Mouse (Mus musculus) limb, embryonic 15.5 days (tissue): Measurements from ENCODE around the gene Cyp2c23. TPM values are rescaled to one million over a fixed set of nuclear protein-coding genes. Genes with fewer than 3 reads are reported as not detected.

Experiments used
- ATAC-seq: fragments of 200-750 bp; cut with Nextera tagmentation; 2 replicates; pipeline ENCODE4 v1.8.0; 2017; ENCODE audit warnings: low read depth, moderate TSS enrichment; ENCODE audit not compliant: insufficient number of reproducible peaks, low FRiP score, low TSS enrichment
- H3K27ac ChIP-seq: fragments of 300-500 bp; sonication (generic); 2 replicates; pipeline ENCODE4 v1.5.1; 2015; ENCODE audit warnings: moderate library complexity, mild to moderate bottlenecking, inconsistent platforms
- H3K27me3 ChIP-seq: fragments of 300-500 bp; sonication (generic); 2 replicates; pipeline ENCODE4 v1.6.1; 2015; ENCODE audit warnings: inconsistent platforms
- H3K36me3 ChIP-seq: fragments of 300-500 bp; sonication (generic); 2 replicates; pipeline ENCODE4 v1.6.1; 2015; ENCODE audit warnings: inconsistent platforms
- H3K4me1 ChIP-seq: fragments of 300-500 bp; sonication (generic); 2 replicates; pipeline ENCODE4 v1.6.1; 2015; ENCODE audit warnings: inconsistent platforms
- H3K4me2 ChIP-seq: fragments of 300-500 bp; sonication (generic); 2 replicates; pipeline ENCODE4 v1.6.1; 2015; ENCODE audit warnings: mild to moderate bottlenecking, inconsistent platforms
- H3K4me3 ChIP-seq: fragments of 300-500 bp; sonication (generic); 2 replicates; pipeline ENCODE4 v1.5.1; 2015; ENCODE audit warnings: mild to moderate bottlenecking, inconsistent platforms
- H3K9ac ChIP-seq: fragments of 300-500 bp; sonication (generic); 2 replicates; pipeline ENCODE4 v1.6.1; 2015; ENCODE audit warnings: inconsistent platforms
- H3K9me3 ChIP-seq: fragments of 300-500 bp; sonication (generic); 2 replicates; pipeline ENCODE4 v1.6.1; 2016; ENCODE audit warnings: inconsistent platforms
- WGBS: fragments of 180-500 bp; shearing (Covaris S2); methylation state at CpG from one replicate; pipeline ENCODE4 v1.1.7; 2015; 5-methylcytosine and 5-hydroxymethylcytosine counted together
- polyA plus RNA-seq: library from polyadenylated mRNA; unstranded; fragments of >200 nt; fragmentation: Nextera tagmentation; extraction: Ambion mirVana; gene quantifications from 2 replicates; pipeline ENCODE4 v1.2.1, GENCODE M21; 2015

The Cyp2c23 gene
- polyA plus RNA-seq, 1 experiment from 2014 or later, result 0.10 TPM

DNA sequence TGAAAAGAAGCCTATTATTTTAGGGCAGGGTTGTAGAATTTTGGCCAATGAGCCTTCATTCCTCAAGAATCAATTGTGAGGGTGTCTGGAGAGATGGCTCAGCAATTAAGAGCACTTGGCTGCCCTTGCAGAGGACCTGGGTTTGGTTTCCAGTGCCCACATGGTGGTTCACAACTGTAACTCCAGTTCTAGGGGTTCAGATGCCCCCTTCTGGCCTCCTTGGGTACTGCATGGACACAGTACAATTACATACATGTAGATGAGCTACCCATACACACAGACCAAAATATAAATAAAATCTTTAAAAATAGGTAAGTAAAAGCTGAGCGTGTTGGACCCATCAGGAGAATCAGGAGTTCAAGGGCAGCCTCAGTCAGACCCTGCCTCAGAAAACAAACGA is 67.8 kb downstream of the Cyp2c23 start:
- H3K4me3 ChIP-seq, result no peak overlapping the region
- H3K4me1 ChIP-seq, result peaks cover 14% of the 10 kb centered on the region
- no peak overlapping the region for H3K9ac ChIP-seq
- H3K27ac ChIP-seq, result no peak overlapping the region
- no peaks in the 10 kb centered on the region for H3K9me3 ChIP-seq
- no peaks in the 10 kb centered on the region for H3K27me3 ChIP-seq
- no peak overlapping the region for H3K4me2 ChIP-seq
- ATAC-seq, result no peak
- 84% methylated on average over 2 of the region's 2 CpGs for WGBS
- no peaks in the 10 kb centered on the region for H3K36me3 ChIP-seq

DNA sequence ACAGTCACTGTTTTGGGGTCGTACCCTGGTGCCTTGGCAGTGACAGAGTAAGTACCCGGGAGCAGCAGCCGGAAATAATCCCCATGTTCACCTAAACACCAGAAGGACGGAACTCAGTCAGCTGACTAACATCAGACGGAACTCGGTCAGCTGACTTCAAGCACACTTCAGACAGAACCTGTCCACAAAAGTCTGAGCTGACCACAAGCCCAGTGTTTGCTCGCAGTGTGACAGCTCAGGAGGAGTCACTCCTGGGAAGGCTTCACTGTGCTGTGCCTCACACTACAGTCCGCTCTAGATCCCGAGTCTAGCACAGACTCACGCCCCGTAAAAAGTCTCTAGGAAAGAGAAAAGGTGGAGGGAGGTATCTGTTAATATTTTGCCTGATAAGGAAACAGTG is 69.0 kb downstream of the Cyp2c23 start:
- no peak overlapping the region for H3K9ac ChIP-seq
- H3K4me3 ChIP-seq, result no peak overlapping the region
- no peaks in the 10 kb centered on the region for H3K27me3 ChIP-seq
- no peaks in the 10 kb centered on the region for H3K36me3 ChIP-seq
- no peak overlapping the region for H3K4me2 ChIP-seq
- ATAC-seq, result no peak
- peaks cover 10% of the 10 kb centered on the region for H3K4me1 ChIP-seq
- H3K9me3 ChIP-seq, result no peaks in the 10 kb centered on the region
- H3K27ac ChIP-seq, result no peak overlapping the region
- 88% methylated on average over 11 of the region's 11 CpGs for WGBS

DNA sequence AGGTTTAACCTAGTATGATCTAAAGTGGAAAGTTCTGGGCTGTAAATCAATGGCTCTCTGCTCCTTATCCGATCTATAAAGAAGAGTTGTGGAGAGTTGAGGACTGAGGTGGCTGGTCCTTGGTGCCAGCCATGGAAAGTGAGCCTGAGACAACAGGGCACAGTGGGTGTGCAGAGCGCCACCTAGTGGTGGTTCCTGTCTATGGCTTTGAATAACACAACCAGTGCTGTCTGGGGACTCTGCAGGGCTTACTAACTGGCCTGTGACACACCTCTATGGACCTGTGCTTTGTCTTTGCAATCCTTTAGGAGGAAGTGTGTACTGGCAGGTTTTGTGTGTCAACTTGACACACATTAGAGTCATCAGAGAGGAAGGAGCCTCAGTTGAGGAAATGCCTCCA is 69.8 kb downstream of the Cyp2c23 start:
- Histone ChIP-seq H3K36me3 (no peaks in the 10 kb centered on the region), H3K4me3 (no peak overlapping the region), H3K27ac (no peak overlapping the region), H3K9me3 (no peaks in the 10 kb centered on the region), H3K4me1 (peaks cover 10% of the 10 kb centered on the region), H3K4me2 (no peak overlapping the region), H3K9ac (no peak overlapping the region), H3K27me3 (no peaks in the 10 kb centered on the region)
- ATAC-seq, result no peak
- WGBS, result 21% methylated on average over 2 of the region's 2 CpGs

DNA sequence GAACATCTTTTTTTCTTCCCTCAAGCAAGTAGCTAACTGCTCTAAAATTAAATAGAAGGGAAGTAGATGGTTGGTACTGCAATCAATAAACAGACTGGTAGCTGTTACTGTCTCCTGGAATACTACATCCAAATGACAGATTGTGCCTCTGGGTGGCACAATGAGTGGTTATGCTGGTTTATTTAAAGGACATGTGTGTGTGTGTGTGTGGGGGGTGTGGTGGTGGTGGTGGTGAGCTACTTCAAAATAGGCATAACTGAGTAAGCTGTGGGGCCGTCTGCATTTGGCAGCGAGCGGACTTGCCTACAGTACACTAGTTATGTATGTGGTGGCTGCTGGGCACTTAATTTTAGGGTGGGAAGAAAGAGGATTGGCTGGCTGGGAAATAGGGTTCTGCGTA is 71.1 kb downstream of the Cyp2c23 start:
- Histone ChIP-seq H3K4me1 (peaks cover 10% of the 10 kb centered on the region), H3K4me2 (no peak overlapping the region), H3K27me3 (no peaks in the 10 kb centered on the region), H3K9ac (no peak overlapping the region), H3K36me3 (no peaks in the 10 kb centered on the region), H3K4me3 (no peak overlapping the region), H3K9me3 (no peaks in the 10 kb centered on the region), H3K27ac (0 out of 2 replicates have a peak overlapping the region, but pooled peaks have one; percentile 33)
- no peak for ATAC-seq
- 59% methylated on average over 4 of the region's 4 CpGs for WGBS

DNA sequence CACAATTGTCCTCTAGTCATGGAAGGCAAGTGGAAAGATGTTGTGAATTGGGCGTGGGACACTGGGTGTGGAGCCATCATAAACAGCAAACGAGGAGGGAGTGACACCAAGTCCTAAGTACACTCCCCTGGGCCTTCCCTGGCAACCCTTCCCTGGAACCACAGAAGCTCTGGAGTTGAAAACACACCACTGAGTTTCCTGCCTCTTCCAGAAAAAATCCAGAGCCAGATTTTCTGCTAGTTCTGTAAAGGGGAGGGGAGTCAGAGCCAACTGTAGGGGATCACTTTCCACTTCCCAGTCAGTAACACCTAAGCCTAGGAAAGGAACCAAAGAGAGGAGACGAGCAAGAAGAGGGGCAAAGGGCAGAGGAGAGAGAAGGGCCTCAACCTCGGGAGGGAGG is 71.6 kb downstream of the Cyp2c23 start:
- Histone ChIP-seq H3K9ac (no peak overlapping the region), H3K4me3 (no peak overlapping the region), H3K4me1 (peaks cover 10% of the 10 kb centered on the region), H3K36me3 (no peaks in the 10 kb centered on the region), H3K4me2 (no peak overlapping the region), H3K27me3 (no peaks in the 10 kb centered on the region), H3K27ac (peak overlapping the region; percentile 33; the same call in 1 of the 2 replicates), H3K9me3 (no peaks in the 10 kb centered on the region)
- 13% methylated on average over 4 of the region's 4 CpGs for WGBS
- ATAC-seq, result no peak

DNA sequence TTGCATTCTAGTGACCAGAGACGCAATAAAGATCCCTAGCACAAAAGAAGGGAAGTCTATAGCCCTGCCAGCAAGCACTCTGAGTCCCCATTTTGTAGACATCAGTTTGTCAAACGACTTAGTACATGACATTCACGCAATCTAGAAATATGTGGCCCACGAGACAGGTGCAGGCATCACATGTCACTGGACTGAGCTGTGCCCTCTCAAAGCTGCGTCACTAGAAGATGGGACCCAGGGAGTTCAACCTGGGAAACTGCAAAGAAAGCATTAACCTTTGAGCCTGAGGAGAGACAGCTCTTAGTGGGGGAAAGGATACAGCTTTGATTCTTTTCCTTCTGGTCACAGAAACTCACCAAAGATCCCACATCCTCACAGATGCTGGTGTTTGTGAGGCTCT is 73.7 kb downstream of the Cyp2c23 start:
- Histone ChIP-seq H3K9me3 (no peaks in the 10 kb centered on the region), H3K4me3 (no peak overlapping the region), H3K4me1 (peaks cover 10% of the 10 kb centered on the region), H3K36me3 (no peaks in the 10 kb centered on the region), H3K27ac (no peak overlapping the region), H3K27me3 (no peaks in the 10 kb centered on the region), H3K9ac (no peak overlapping the region), H3K4me2 (no peak overlapping the region)
- WGBS, result 72% methylated on average over 5 of the region's 5 CpGs
- ATAC-seq, result no peak

Other genes starting within 250 kb of the Cyp2c23 start
- gene Abcc2, start 247.0 kb downstream of the Cyp2c23 start, polyA plus RNA-seq, result 0.03 TPM in 1 of 2 replicates, not detected in the other
- gene Dnmbp, start 89.0 kb downstream of the Cyp2c23 start, polyA plus RNA-seq, result 22.9 and 23.8 TPM in 2 replicates
- gene Cpn1, start 42.7 kb downstream of the Cyp2c23 start, polyA plus RNA-seq, result 0.18 TPM in 1 of 2 replicates, not detected in the other
- gene Erlin1, start 40.6 kb upstream of the Cyp2c23 start, polyA plus RNA-seq, result 42.5 and 46.1 TPM in 2 replicates
- gene Chuk, start 78.3 kb upstream of the Cyp2c23 start, polyA plus RNA-seq, result 31.8 and 35.1 TPM in 2 replicates
- 26.7 and 28.1 TPM in 2 replicates for gene Cwf19l1, start 106.7 kb upstream of the Cyp2c23 start, polyA plus RNA-seq
- 80.0 and 82.2 TPM in 2 replicates for gene Bloc1s2, start 117.2 kb upstream of the Cyp2c23 start, polyA plus RNA-seq
- not detected in 2 replicates for gene Pkd2l1, start 163.2 kb upstream of the Cyp2c23 start, polyA plus RNA-seq
- gene Scd3, start 174.1 kb upstream of the Cyp2c23 start, polyA plus RNA-seq, result 0.15 and 0.29 TPM in 2 replicates